Mouse (Mus musculus) heart, adult 2 months (tissue): ENCODE results near the gene Amigo3. TPM values are rescaled to one million over a fixed set of nuclear protein-coding genes. Genes with fewer than 3 reads are reported as not detected.

Experiments
- DNase-seq, 2 experiments: peaks; one replicate each; pipeline ENCODE4 v3.0.0; 2021
- H3K27ac ChIP-seq: fragments of 200-600 bp; 2 replicates; pipeline ENCODE4 v1.8.1; 2022
- H3K27me3 ChIP-seq: fragments of 200-500 bp; 2 replicates; pipeline ENCODE4 v1.6.1; 2012; ENCODE audit warnings: mild to moderate bottlenecking, low read length, inconsistent platforms, mixed read lengths; ENCODE audit not compliant: control insufficient read depth, insufficient read depth
- H3K36me3 ChIP-seq: fragments of 200-500 bp; 2 replicates; pipeline ENCODE4 v1.6.1; 2012; ENCODE audit warnings: low read length, inconsistent platforms; ENCODE audit not compliant: control insufficient read depth, insufficient read depth
- H3K4me1 ChIP-seq: fragments of 200-500 bp; 2 replicates; pipeline ENCODE4 v1.6.1; 2011; ENCODE audit warnings: low read length; ENCODE audit not compliant: control insufficient read depth, insufficient read depth
- H3K4me3 ChIP-seq: fragments of 200-600 bp; 2 replicates; pipeline ENCODE4 v1.8.1; 2022
- H3K79me2 ChIP-seq: fragments of 200-500 bp; replicated peaks from 2 replicates; pipeline ENCODE4 v1.6.1; 2012; ENCODE audit warnings: mild to moderate bottlenecking, inconsistent platforms, low read length, moderate library complexity, mixed read lengths; ENCODE audit not compliant: control insufficient read depth, insufficient read depth
- H3K9ac ChIP-seq: fragments of 200-500 bp; 2 replicates; pipeline ENCODE4 v1.6.1; 2012; ENCODE audit warnings: low read depth, mild to moderate bottlenecking, control low read depth, inconsistent platforms, low read length, mixed read lengths
- CTCF ChIP-seq: fragments of 200-600 bp; IDR thresholded peaks from 2 replicates; pipeline ENCODE4 v1.8.1; 2022; ENCODE audit warnings: antibody characterized with exemption, mild to moderate bottlenecking, moderate library complexity
- EP300 ChIP-seq: fragments of 200-500 bp; IDR thresholded peaks from 2 replicates; pipeline ENCODE4 v1.6.1; 2011; ENCODE audit warnings: low read depth, low read length, control low read depth; ENCODE audit not compliant: insufficient read depth
- POLR2A ChIP-seq: fragments of 200-500 bp; IDR thresholded peaks from 2 replicates; pipeline ENCODE4 v1.6.1; 2011; ENCODE audit warnings: mild to moderate bottlenecking, low read depth, low read length, control low read depth; ENCODE audit not compliant: insufficient read depth
- WGBS: fragments of 180-500 bp; shearing (Covaris S2); methylation state at CpG from one replicate; pipeline ENCODE4 v1.1.7; 2018; 5-methylcytosine and 5-hydroxymethylcytosine counted together
- intact Hi-C: fragments of 180-260 bp; cut with DNase I; formaldehyde crosslinking; loops from one replicate; pipeline ENCODE4 v1.15.1; 2025
- polyA plus RNA-seq: library from polyadenylated mRNA; depleted of rRNA; stranded (reverse); fragments of >200 nt; gene quantifications from 2 replicates; pipeline ENCODE4 v1.2.3, GENCODE M21; 2012
- total RNA-seq, 2 experiments: library from RNA; stranded (reverse); gene quantifications; 2 replicates each; pipeline ENCODE4 v1.2.3; 2021

The Amigo3 gene
- total and polyA plus RNA-seq, 3 experiments, result 1.5 to 3.1 (median 2.0) TPM

GRCm38 (mm10) chr9:108069529-108069928 is 16.6 kb downstream of the Amigo3 start:
- Histone ChIP-seq H3K4me1 (peaks cover 1% of the 10 kb centered on the region), H3K4me3 (no peak overlapping the region), H3K9ac (no peak overlapping the region), H3K27me3 (no peaks in the 10 kb centered on the region), H3K27ac (no peak overlapping the region), H3K79me2 (no peaks in the 10 kb centered on the region), H3K36me3 (no peaks in the 10 kb centered on the region)
- 54% methylated on average over 7 of the region's 7 CpGs for WGBS
- intact Hi-C loops, result loop anchor here (10.0 kb wide), 1 partner anchor 295 kb away; the partner anchor contains the start of gene Rbm5
- TF ChIP-seq POLR2A (no peak), CTCF (no peak), EP300 (no peak)
- DNase-seq, result no peak

- TF ChIP-seq EP300, result no peak
- TF ChIP-seq POLR2A, result no peak
- no peak for TF ChIP-seq CTCF
- H3K4me3 ChIP-seq, result no peak overlapping the region
- H3K4me1 ChIP-seq, result peaks cover 1% of the 10 kb centered on the region
- no peaks in the 10 kb centered on the region for H3K79me2 ChIP-seq
- H3K36me3 ChIP-seq, result no peaks in the 10 kb centered on the region
- DNase-seq, result no peak
- no peak overlapping the region; the same call in 1 of the 2 replicates for H3K27ac ChIP-seq
- intact Hi-C loops, result no loop called here
- H3K27me3 ChIP-seq, result no peaks in the 10 kb centered on the region
- no peak overlapping the region for H3K9ac ChIP-seq
- 47% methylated on average over 4 of the region's 4 CpGs for WGBS
Measured at GRCm38 (mm10) chr9:108071801-108072200, 18.8 kb downstream of the Amigo3 start.

GRCm38 (mm10) chr9:108072481-108072924 is 19.5 kb downstream of the Amigo3 start:
- H3K36me3 ChIP-seq, result no peaks in the 10 kb centered on the region
- intact Hi-C loops, result no loop called here
- no peaks in the 10 kb centered on the region for H3K79me2 ChIP-seq
- peaks cover 1% of the 10 kb centered on the region for H3K4me1 ChIP-seq
- no peak overlapping the region for H3K9ac ChIP-seq
- peak overlapping the region; percentile 52 for H3K27ac ChIP-seq
- DNase-seq, result no peak
- no peak overlapping the region for H3K4me3 ChIP-seq
- H3K27me3 ChIP-seq, result no peaks in the 10 kb centered on the region
- TF ChIP-seq CTCF, result no peak
- no peak for TF ChIP-seq POLR2A
- no peak for TF ChIP-seq EP300
- 50% methylated on average over 9 of the region's 9 CpGs for WGBS

- Histone ChIP-seq H3K4me3 (no peak overlapping the region), H3K36me3 (no peaks in the 10 kb centered on the region), H3K27ac (peak overlapping the region; percentile 57), H3K9ac (no peak overlapping the region), H3K4me1 (peaks cover under 1% of the 10 kb centered on the region), H3K79me2 (no peaks in the 10 kb centered on the region), H3K27me3 (no peaks in the 10 kb centered on the region)
- 49% methylated on average over 7 of the region's 7 CpGs for WGBS
- DNase-seq, result no peak
- intact Hi-C loops, result no loop called here
- TF ChIP-seq CTCF (no peak), POLR2A (no peak), EP300 (no peak)
Measured at GRCm38 (mm10) chr9:108073141-108073930, 20.4 kb downstream of the Amigo3 start.

GRCm38 (mm10) chr9:108080168-108080567 is 27.2 kb downstream of the Amigo3 start, which contains the start of gene Mst1:
Mst1 (plus strand) TSS chr9:108080436.
- 82% methylated on average over 5 of the region's 5 CpGs for WGBS

GRCm38 (mm10) chr9:108082549-108082948 is 29.6 kb downstream of the Amigo3 start:
- no peak overlapping the region for H3K4me3 ChIP-seq

More at GRCm38 (mm10) chr9:108080168-108080567, 27.2 kb downstream of the Amigo3 start, which contains the start of gene Mst1:
- Histone ChIP-seq H3K4me3 (peak within 1 kb of the TSS; percentile 73), H3K27ac (peak within 1 kb of the TSS; percentile 92), H3K36me3 (no peaks in the 10 kb centered on the region), H3K4me1 (peaks cover 6% of the 10 kb centered on the region), H3K9ac (peak within 1 kb of the TSS; percentile 71), H3K79me2 (no peaks in the 10 kb centered on the region), H3K27me3 (no peaks in the 10 kb centered on the region)
- no peak for DNase-seq
- TF ChIP-seq EP300 (no peak), CTCF (no peak), POLR2A (no peak)
- intact Hi-C loops, result no loop called here

More at GRCm38 (mm10) chr9:108082549-108082948, 29.6 kb downstream of the Amigo3 start:
- H3K4me1 ChIP-seq, result peaks cover 6% of the 10 kb centered on the region
- no peaks in the 10 kb centered on the region for H3K79me2 ChIP-seq
- H3K36me3 ChIP-seq, result no peaks in the 10 kb centered on the region
- H3K9ac ChIP-seq, result no peak overlapping the region
- H3K27me3 ChIP-seq, result no peaks in the 10 kb centered on the region
- intact Hi-C loops, result no loop called here
- WGBS, result 8% methylated on average over 19 of the region's 19 CpGs
- TF ChIP-seq POLR2A, result no peak
- no peak for TF ChIP-seq CTCF
- TF ChIP-seq EP300, result no peak
- no peak for DNase-seq
- H3K27ac ChIP-seq, result no peak overlapping the region
